9 mouse cellular contexts compared by ENCODE assay signal in the genomic region with DNA sequence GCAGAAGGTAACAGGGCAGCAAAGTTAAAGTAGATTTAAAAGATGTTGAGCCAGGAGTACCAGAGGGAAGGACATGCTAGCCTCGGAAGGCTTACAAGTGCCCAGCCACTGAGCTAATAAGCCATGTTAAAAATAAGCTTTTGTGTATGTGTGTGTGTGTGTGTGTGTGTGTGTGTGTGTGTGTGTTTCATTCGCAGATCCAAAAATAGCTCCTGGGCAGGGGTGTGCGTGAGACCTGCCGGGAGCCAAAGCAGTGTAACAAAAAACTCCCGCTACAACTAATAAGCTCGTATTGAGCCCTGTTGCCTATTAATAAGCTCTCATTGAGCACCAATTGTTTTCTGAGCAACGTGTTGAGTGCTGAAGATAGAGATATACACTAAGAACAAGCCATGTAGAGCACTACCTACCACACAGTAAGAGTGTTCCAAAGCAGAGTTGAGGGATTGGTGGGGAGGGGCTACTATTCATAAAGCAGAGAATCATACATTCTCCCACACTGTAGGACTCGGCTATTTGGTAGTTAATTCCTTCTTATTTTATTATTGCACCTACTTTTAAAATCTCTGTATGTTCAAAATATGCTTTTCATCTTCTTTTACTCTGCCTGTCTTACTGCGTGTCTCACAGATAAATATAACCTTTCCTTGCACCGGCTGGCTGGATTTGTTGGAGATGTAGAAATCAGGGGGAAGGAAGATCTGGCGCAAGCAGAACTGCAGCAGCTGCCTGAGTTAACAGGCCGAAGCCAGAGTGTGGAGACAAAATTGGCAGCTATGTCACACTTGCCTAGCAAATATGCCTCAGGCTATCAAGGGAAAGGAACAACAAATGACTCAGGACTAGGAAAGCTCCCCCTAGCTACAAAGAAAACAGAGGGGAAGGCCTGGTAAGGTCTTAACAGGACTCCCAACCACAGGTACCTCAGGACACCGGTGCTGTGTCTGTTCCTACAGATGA. TPM values are rescaled to one million over a fixed set of nuclear protein-coding genes. Genes with fewer than 3 reads are reported as not detected.
A peak's percentile ranks its signal among the peaks of the same experiment; 100 is the strongest.
DNase-seq lines count a peak whose midpoint lies in the region; ATAC-seq and TF ChIP-seq lines count a peak whose summit lies in the region.
"Had no signal": no experiment of that assay in that cellular context is flagged by ENCODE, and none has a peak within 500 bp of the region (broad histone marks: within the 10 kb centered on the region; RNA-seq: fewer than 3 reads in every experiment).

No protein-coding gene starts in this region.

- H3K4me3 ChIP-seq in hindbrain, embryonic 14.5 days (replicated peaks; ENCODE audit: low read length) = no peak overlapping the region
- no peak overlapping the region for H3K4me3 ChIP-seq in hindbrain, embryonic 11.5 days (ENCODE audit: low read depth, low read length)
- H3K4me3 ChIP-seq in gastrocnemius, adult 2 months = peak overlapping the region; percentile 56
- H3K4me3 ChIP-seq in layer of hippocampus, adult 2 months = no peak overlapping the region
- no peak overlapping the region for H3K4me3 ChIP-seq in liver, postnatal 0 days (ENCODE audit: low read depth, low read length)
- no peak overlapping the region for H3K4me3 ChIP-seq in intestine, embryonic 16.5 days (ENCODE audit: low read length)
- H3K4me3 ChIP-seq: lung, embryonic 15.5 days had no signal

- H3K9ac ChIP-seq in hindbrain, embryonic 14.5 days = no peak overlapping the region
- no peak overlapping the region for H3K9ac ChIP-seq in hindbrain, embryonic 11.5 days (ENCODE audit: low read depth, low read length)
- no peak overlapping the region for H3K9ac ChIP-seq in liver, postnatal 0 days (replicated peaks)
- no peak overlapping the region for H3K9ac ChIP-seq in intestine, embryonic 16.5 days (ENCODE audit: low read depth, low read length)
- H3K9ac ChIP-seq: lung, embryonic 15.5 days had no signal

- WGBS in hindbrain, embryonic 14.5 days = 73% methylated on average over 13 of the region's 13 CpGs
- 77% methylated on average over 13 of the region's 13 CpGs for WGBS in hindbrain, embryonic 11.5 days
- 70% methylated on average over 13 of the region's 13 CpGs for WGBS in liver, postnatal 0 days (ENCODE audit: insufficient replicate concordance)
- 65% methylated on average over 13 of the region's 13 CpGs for WGBS in intestine, embryonic 16.5 days

- intact Hi-C loops in gastrocnemius, adult 2 months (cut with DNase I) = loop anchor here (2.0 to 5.0 kb wide), 3 partner anchors 38 to 55 kb away; a partner anchor contains a TSS

- no peak for TF ChIP-seq EP300 in liver, postnatal 0 days (IDR thresholded peaks at IDR 0.05; ENCODE audit: low read depth)

- ATAC-seq in hindbrain, embryonic 14.5 days (ENCODE audit: low FRiP score) = no peak
- no peak for ATAC-seq in hindbrain, embryonic 11.5 days (ENCODE audit: low FRiP score)
- ATAC-seq in liver, postnatal 0 days = no peak
- ATAC-seq in intestine, embryonic 16.5 days = no peak

- 0 out of 2 replicates have a peak overlapping the region, but pooled peaks have one; percentile 14 for H3K27ac ChIP-seq in hindbrain, embryonic 14.5 days
- no peak overlapping the region for H3K27ac ChIP-seq in hindbrain, embryonic 11.5 days (ENCODE audit: low read depth, low read length)
- peak overlapping the region; percentile 94 for H3K27ac ChIP-seq in gastrocnemius, adult 2 months
- H3K27ac ChIP-seq in layer of hippocampus, adult 2 months = no peak overlapping the region
- H3K27ac ChIP-seq in liver, postnatal 0 days (ENCODE audit: low read depth) = no peak overlapping the region
- no peak overlapping the region for H3K27ac ChIP-seq in intestine, embryonic 16.5 days (ENCODE audit: low read length)
- H3K27ac ChIP-seq: lung, embryonic 15.5 days had no signal

- no peaks in the 10 kb centered on the region for H3K27me3 ChIP-seq in hindbrain, embryonic 14.5 days (ENCODE audit: control insufficient read depth, insufficient read depth, low read length)
- H3K27me3 ChIP-seq in hindbrain, embryonic 11.5 days (ENCODE audit: control insufficient read depth, insufficient read depth, low read length) = no peaks in the 10 kb centered on the region
- H3K27me3 ChIP-seq in liver, postnatal 0 days (ENCODE audit: insufficient read depth, low read length) = no peaks in the 10 kb centered on the region
- no peaks in the 10 kb centered on the region for H3K27me3 ChIP-seq in intestine, embryonic 16.5 days (replicated peaks; ENCODE audit: control insufficient read depth, insufficient read depth, low read length)
- H3K27me3 ChIP-seq: lung, embryonic 15.5 days had no signal

- peak; percentile 59 for TF ChIP-seq CTCF in gastrocnemius, adult 2 months (IDR thresholded peaks at IDR 0.05)
- TF ChIP-seq CTCF in layer of hippocampus, adult 2 months (conservative IDR thresholded peaks at IDR 0.05) = peak; percentile 54
- no peak for TF ChIP-seq CTCF in liver, postnatal 0 days (IDR thresholded peaks at IDR 0.05; ENCODE audit: low read depth)

- no peaks in the 10 kb centered on the region for H3K36me3 ChIP-seq in hindbrain, embryonic 14.5 days (replicated peaks; ENCODE audit: control insufficient read depth, insufficient read depth)
- no peaks in the 10 kb centered on the region for H3K36me3 ChIP-seq in hindbrain, embryonic 11.5 days (ENCODE audit: control insufficient read depth, insufficient read depth, low read length)
- no peaks in the 10 kb centered on the region for H3K36me3 ChIP-seq in liver, postnatal 0 days (replicated peaks; ENCODE audit: insufficient read depth, low read length)
- H3K36me3 ChIP-seq in intestine, embryonic 16.5 days (ENCODE audit: control insufficient read depth, insufficient read depth, low read length) = no peaks in the 10 kb centered on the region
- H3K36me3 ChIP-seq: lung, embryonic 15.5 days had no signal

- no peak overlapping the region for H3K4me2 ChIP-seq in hindbrain, embryonic 14.5 days (replicated peaks)
- no peak overlapping the region for H3K4me2 ChIP-seq in hindbrain, embryonic 11.5 days (replicated peaks; ENCODE audit: low read depth, low read length)
- no peak overlapping the region for H3K4me2 ChIP-seq in liver, postnatal 0 days (ENCODE audit: low read depth, low read length)
- no peak overlapping the region for H3K4me2 ChIP-seq in intestine, embryonic 16.5 days (ENCODE audit: low read depth, low read length)
- H3K4me2 ChIP-seq: lung, embryonic 15.5 days had no signal

- H3K4me1 ChIP-seq in hindbrain, embryonic 14.5 days (replicated peaks; ENCODE audit: control insufficient read depth, insufficient read depth, low read length) = no peaks in the 10 kb centered on the region
- no peaks in the 10 kb centered on the region for H3K4me1 ChIP-seq in hindbrain, embryonic 11.5 days (replicated peaks; ENCODE audit: control insufficient read depth, insufficient read depth, low read length)
- H3K4me1 ChIP-seq in liver, postnatal 0 days (ENCODE audit: insufficient read depth) = peaks cover 2% of the 10 kb centered on the region; the same call in 1 of the 2 replicates
- no peaks in the 10 kb centered on the region for H3K4me1 ChIP-seq in intestine, embryonic 16.5 days (ENCODE audit: control insufficient read depth, insufficient read depth, low read length)
- H3K4me1 ChIP-seq: lung, embryonic 15.5 days had no signal

- no peak for DNase-seq in hindbrain, embryonic 14.5 days (ENCODE audit: low spot score)
- DNase-seq in hindbrain, embryonic 11.5 days (ENCODE audit: low spot score) = no peak
- peak; percentile 1 for DNase-seq in WW6 (ENCODE audit: low read depth, low spot score)
- DNase-seq in gastrocnemius, adult 2 months = peak; percentile 81
- DNase-seq in layer of hippocampus, adult 2 months (ENCODE audit: low spot score in 2 of 2) = peak; percentile 25 to 55
- peak; percentile 74 to 79 for DNase-seq in right cerebral cortex, adult 2 months (ENCODE audit: low spot score in 2 of 2)
- DNase-seq in liver, postnatal 0 days = no peak

- H3K9me3 ChIP-seq in hindbrain, embryonic 14.5 days (ENCODE audit: control insufficient read depth, low read length) = no peaks in the 10 kb centered on the region
- no peaks in the 10 kb centered on the region for H3K9me3 ChIP-seq in hindbrain, embryonic 11.5 days (ENCODE audit: control insufficient read depth, low read length)
- no peaks in the 10 kb centered on the region for H3K9me3 ChIP-seq in liver, postnatal 0 days (ENCODE audit: low read length)
- H3K9me3 ChIP-seq in intestine, embryonic 16.5 days (ENCODE audit: control insufficient read depth, low read length) = 0 out of 2 replicates have a peak, but pooled peaks cover 2% of the 10 kb centered on the region
- H3K9me3 ChIP-seq: lung, embryonic 15.5 days had no signal

RNA-seq across cellular contexts. Expression of a gene that starts 43.3 kb away (rescaled TPM):
- polyA plus RNA-seq in hindbrain, embryonic 14.5 days (2014; fragmentation: Nextera tagmentation; extraction: Ambion mirVana) = 2.7 and 3.1 TPM in 2 replicates
- 2.3 and 2.9 TPM in 2 replicates for polyA plus RNA-seq in hindbrain, embryonic 11.5 days (2014; fragmentation: Nextera tagmentation; extraction: Ambion mirVana)
- total RNA-seq in gastrocnemius, adult 2 months (2021) = 10 to 100 TPM in 1 of 2 experiments, 1 to 10 TPM in 1; 6.1 to 11.4 TPM
- total RNA-seq in layer of hippocampus, adult 2 months (2021) = 10 to 100 TPM; 17.7 to 20.0 TPM
- 1.4 and 1.6 TPM in 2 replicates for polyA plus RNA-seq in liver, postnatal 0 days (2015; fragmentation: Nextera tagmentation; extraction: Ambion mirVana)
- polyA plus RNA-seq in intestine, embryonic 16.5 days (2015; fragmentation: Nextera tagmentation; extraction: Ambion mirVana) = 1.8 and 2.0 TPM in 2 replicates

Comparison
In these comparisons a context has a peak if more than half of its experiments do, and no peak if none do; other contexts are left out.
1. H3K27ac ChIP-seq: peak in hindbrain, embryonic 14.5 days (single experiment) and gastrocnemius, adult 2 months (single experiment); none in hindbrain, embryonic 11.5 days (single experiment), layer of hippocampus, adult 2 months (single experiment), liver, postnatal 0 days (single experiment) and intestine, embryonic 16.5 days (single experiment).
2. DNase-seq: peak in WW6 (single experiment), gastrocnemius, adult 2 months (single experiment), layer of hippocampus, adult 2 months (2 of 2) and right cerebral cortex, adult 2 months (2 of 2); none in hindbrain, embryonic 14.5 days (single experiment), hindbrain, embryonic 11.5 days (single experiment) and liver, postnatal 0 days (single experiment).